Mouse (Mus musculus) midbrain, embryonic 11.5 days (tissue): ENCODE measurements around the gene Klhl40. TPM values are rescaled to one million over a fixed set of nuclear protein-coding genes. Genes with fewer than 3 reads are reported as not detected.

ENCODE experiments used
- ATAC-seq: fragments of 200-750 bp; cut with Nextera tagmentation; 2 replicates; pipeline ENCODE4 v1.8.0; 2017; ENCODE audit warnings: moderate TSS enrichment, moderate library complexity; ENCODE audit not compliant: low FRiP score
- DNase-seq: peaks from one replicate; pipeline ENCODE4 v3.0.0; 2015; ENCODE audit warnings: low spot score; ENCODE audit errors: missing footprints
- H3K27ac ChIP-seq: fragments of 300-500 bp; sonication (generic); 2 replicates; pipeline ENCODE4 v1.5.1; 2014; ENCODE audit warnings: low read depth, low read length
- H3K27me3 ChIP-seq: fragments of 300-500 bp; sonication (generic); 2 replicates; pipeline ENCODE4 v1.6.1; 2014; ENCODE audit warnings: mild to moderate bottlenecking, low read length, moderate library complexity, mixed read lengths; ENCODE audit not compliant: control insufficient read depth, insufficient read depth
- H3K36me3 ChIP-seq: fragments of 300-500 bp; sonication (generic); 2 replicates; pipeline ENCODE4 v1.6.1; 2014; ENCODE audit warnings: mild to moderate bottlenecking, low read length, moderate library complexity, mixed read lengths; ENCODE audit not compliant: control insufficient read depth, insufficient read depth
- H3K4me1 ChIP-seq: fragments of 300-500 bp; sonication (generic); 2 replicates; pipeline ENCODE4 v1.6.1; 2014; ENCODE audit warnings: low read length; ENCODE audit not compliant: control insufficient read depth, insufficient read depth
- H3K4me2 ChIP-seq: fragments of 300-500 bp; sonication (generic); 2 replicates; pipeline ENCODE4 v1.6.1; 2014; ENCODE audit warnings: mild to moderate bottlenecking, moderate library complexity
- H3K4me3 ChIP-seq: fragments of 300-500 bp; sonication (generic); 2 replicates; pipeline ENCODE4 v1.5.1; 2014; ENCODE audit warnings: low read depth, low read length
- H3K9ac ChIP-seq: fragments of 300-500 bp; sonication (generic); 2 replicates; pipeline ENCODE4 v1.6.1; 2014; ENCODE audit warnings: low read length
- H3K9me3 ChIP-seq: fragments of 300-500 bp; sonication (generic); 2 replicates; pipeline ENCODE4 v1.6.1; 2016; ENCODE audit warnings: low read length; ENCODE audit not compliant: control insufficient read depth
- WGBS: fragments of 180-500 bp; shearing (Covaris S2); extraction: QIAGEN DNeasy Blood & Tissue Kit; methylation state at CpG from one replicate; pipeline ENCODE4 v1.1.7; 2014; 5-methylcytosine and 5-hydroxymethylcytosine counted together
- polyA plus RNA-seq: library from polyadenylated mRNA; unstranded; fragments of >200 nt; fragmentation: Nextera tagmentation; extraction: Ambion mirVana; gene quantifications from 2 replicates; pipeline ENCODE4 v1.2.1, GENCODE M21; 2014

Gene Klhl40
- polyA plus RNA-seq, 1 experiment from 2014 or later = 0.16 TPM

DNA sequence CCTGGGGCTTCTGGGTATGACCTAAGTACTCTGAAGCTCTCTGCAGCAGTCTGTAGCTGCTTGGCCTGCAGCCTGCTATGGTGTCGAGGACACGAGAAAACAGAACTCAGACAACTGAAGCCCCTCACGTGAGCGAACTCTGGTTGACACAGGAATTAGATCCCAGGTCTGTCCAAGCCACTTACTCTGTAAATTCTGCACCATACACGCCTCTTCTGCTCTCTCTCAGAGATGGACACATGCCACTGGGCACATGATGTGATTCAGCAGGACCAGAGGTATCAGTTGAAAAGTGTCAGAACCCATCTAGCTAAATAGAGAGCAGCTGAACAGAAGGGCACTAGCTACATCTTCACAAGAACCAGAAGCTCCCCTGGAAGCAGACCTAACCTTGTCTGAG is 5.0 kb upstream of the Klhl40 start:
- H3K9me3 ChIP-seq = no peaks in the 10 kb centered on the region
- no peak for ATAC-seq
- H3K36me3 ChIP-seq = no peaks in the 10 kb centered on the region
- H3K27me3 ChIP-seq = peaks cover 8% of the 10 kb centered on the region
- no peaks in the 10 kb centered on the region for H3K4me1 ChIP-seq
- no peak overlapping the region for H3K4me2 ChIP-seq
- WGBS = 80% methylated on average over 5 of the region's 5 CpGs
- DNase-seq = no peak
- no peak overlapping the region for H3K4me3 ChIP-seq
- no peak overlapping the region for H3K27ac ChIP-seq
- no peak overlapping the region for H3K9ac ChIP-seq

DNA sequence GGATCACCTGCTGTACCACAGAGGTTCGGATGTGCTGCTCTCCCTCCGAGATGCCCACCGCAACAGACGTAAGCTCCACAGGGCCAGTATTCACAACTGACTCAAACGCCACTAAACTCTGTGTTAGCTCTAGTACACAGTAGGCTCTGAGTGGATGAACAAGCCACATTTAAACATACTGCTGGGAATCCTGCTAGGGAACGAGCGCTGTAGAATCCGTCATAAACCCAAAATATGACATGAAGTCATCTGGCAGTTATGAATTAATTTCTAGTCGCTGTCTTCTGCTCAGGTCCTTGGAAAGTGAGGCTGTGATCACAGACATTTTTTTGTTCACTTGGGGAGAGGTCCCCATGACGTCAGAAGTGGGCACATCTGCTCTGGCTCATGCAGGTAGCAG is 1.5 kb upstream of the Klhl40 start:
- H3K27me3 ChIP-seq = peaks cover 29% of the 10 kb centered on the region
- WGBS = 81% methylated on average over 10 of the region's 10 CpGs

DNA sequence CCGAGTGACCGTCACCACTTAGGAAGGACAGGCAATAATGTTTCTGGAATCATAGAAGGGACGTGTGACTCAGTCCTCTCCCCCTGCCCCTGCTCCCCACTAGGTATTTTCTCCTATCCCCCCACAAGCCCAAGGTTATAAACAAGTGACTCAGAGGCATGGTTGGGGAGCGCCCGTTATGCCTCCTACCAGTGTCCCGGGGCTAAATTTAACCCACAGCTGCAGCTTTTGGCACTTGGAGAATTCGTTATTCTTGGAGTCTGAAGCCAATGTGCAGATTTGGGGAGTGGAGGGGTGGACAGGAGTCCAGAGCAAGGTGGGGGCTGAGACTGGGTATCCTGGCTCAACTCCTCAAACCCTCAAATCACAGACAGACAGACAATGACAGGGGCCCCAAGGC is 896 bp upstream of the Klhl40 start:
- H3K27me3 ChIP-seq = peaks cover 29% of the 10 kb centered on the region
- peaks cover 4% of the 10 kb centered on the region for H3K4me1 ChIP-seq
- WGBS = 87% methylated on average over 7 of the region's 7 CpGs
- H3K36me3 ChIP-seq = no peaks in the 10 kb centered on the region
- no peak overlapping the region for H3K4me2 ChIP-seq
- no peak overlapping the region for H3K27ac ChIP-seq
- H3K4me3 ChIP-seq = no peak overlapping the region
- no peak for ATAC-seq
- no peak for DNase-seq
- no peak overlapping the region for H3K9ac ChIP-seq
- no peaks in the 10 kb centered on the region for H3K9me3 ChIP-seq

More for the DNA sequence above, 1.5 kb upstream of the Klhl40 start:
- Histone ChIP-seq H3K4me1 (peaks cover 4% of the 10 kb centered on the region), H3K27ac (no peak overlapping the region), H3K36me3 (no peaks in the 10 kb centered on the region), H3K9me3 (no peaks in the 10 kb centered on the region), H3K4me2 (no peak overlapping the region), H3K4me3 (no peak overlapping the region), H3K9ac (no peak overlapping the region)
- ATAC-seq (no peak), DNase-seq (no peak)

- Histone ChIP-seq H3K9ac (no peak overlapping the region), H3K27me3 (peaks cover 29% of the 10 kb centered on the region), H3K4me2 (peak overlapping the region; percentile 36), H3K4me1 (peaks cover 4% of the 10 kb centered on the region), H3K9me3 (no peaks in the 10 kb centered on the region), H3K4me3 (peak overlapping the region; percentile 20), H3K27ac (no peak overlapping the region), H3K36me3 (no peaks in the 10 kb centered on the region)
- no peak for ATAC-seq
- no peak for DNase-seq
- WGBS = 16% methylated on average over 54 of the region's 54 CpGs
These were observed 738 bp downstream of the Klhl40 start for GRCm38 (mm10) chr9:121778066-121778624.

DNA sequence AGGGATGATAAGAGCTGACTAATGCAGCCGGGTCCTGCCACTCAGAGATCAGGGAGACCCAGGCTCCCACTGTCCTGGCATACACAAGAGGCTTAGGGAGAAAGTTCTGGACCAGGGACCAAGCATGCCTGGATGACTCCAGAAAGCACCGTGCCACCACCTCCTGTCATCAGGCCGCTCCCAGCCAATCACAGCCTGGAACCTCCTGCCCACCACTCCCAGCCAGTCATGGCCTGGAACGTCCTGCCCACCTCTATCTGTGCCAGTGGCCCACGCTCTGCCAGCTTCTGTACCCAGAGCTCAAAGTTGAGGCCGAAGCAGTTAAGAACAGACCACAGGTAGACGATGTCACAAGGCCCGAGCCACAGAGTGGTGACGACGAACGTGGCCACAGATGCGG is 7.4 kb downstream of the Klhl40 start:
- Histone ChIP-seq H3K4me3 (no peak overlapping the region), H3K27ac (no peak overlapping the region), H3K9me3 (no peaks in the 10 kb centered on the region), H3K27me3 (no peaks in the 10 kb centered on the region), H3K4me2 (no peak overlapping the region), H3K9ac (no peak overlapping the region), H3K36me3 (no peaks in the 10 kb centered on the region), H3K4me1 (no peaks in the 10 kb centered on the region)
- ATAC-seq (no peak), DNase-seq (no peak)
- 87% methylated on average over 12 of the region's 12 CpGs for WGBS

- ATAC-seq (no peak), DNase-seq (no peak)
- no peak overlapping the region for H3K27ac ChIP-seq
- H3K27me3 ChIP-seq = no peaks in the 10 kb centered on the region
- no peaks in the 10 kb centered on the region for H3K9me3 ChIP-seq
- H3K9ac ChIP-seq = no peak overlapping the region
- H3K4me3 ChIP-seq = no peak overlapping the region
- no peaks in the 10 kb centered on the region for H3K36me3 ChIP-seq
- 87% methylated on average over 8 of the region's 8 CpGs for WGBS
- no peak overlapping the region for H3K4me2 ChIP-seq
- H3K4me1 ChIP-seq = no peaks in the 10 kb centered on the region
These were observed 7.9 kb downstream of the Klhl40 start for GRCm38 (mm10) chr9:121785261-121785660.

DNA sequence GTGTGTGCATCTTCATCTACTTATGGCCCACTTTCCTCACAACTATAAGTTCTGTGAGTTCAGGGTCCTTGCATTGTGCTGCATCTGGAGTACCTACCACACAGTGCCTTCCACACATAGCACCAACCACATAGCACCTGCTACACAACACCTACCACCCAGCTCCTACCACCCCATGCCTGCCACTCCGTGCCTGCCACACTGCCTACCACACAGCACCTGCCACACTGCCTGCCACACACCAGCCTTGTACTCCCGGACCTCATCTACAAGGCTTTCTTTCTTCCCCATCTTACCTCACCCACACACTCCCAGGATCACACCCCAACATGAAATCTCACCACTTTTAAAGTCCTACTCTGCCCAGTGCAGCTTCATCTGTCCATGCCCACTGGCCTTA is 9.0 kb downstream of the Klhl40 start:
- DNase-seq (no peak), ATAC-seq (no peak)
- 70% methylated on average over 2 of the region's 2 CpGs for WGBS
- Histone ChIP-seq H3K36me3 (no peaks in the 10 kb centered on the region), H3K9me3 (no peaks in the 10 kb centered on the region), H3K4me2 (no peak overlapping the region), H3K27ac (no peak overlapping the region), H3K9ac (no peak overlapping the region), H3K4me3 (no peak overlapping the region), H3K27me3 (no peaks in the 10 kb centered on the region), H3K4me1 (no peaks in the 10 kb centered on the region)

GRCm38 (mm10) chr9:121791206-121791605 is 13.8 kb downstream of the Klhl40 start:
- ATAC-seq (0 out of 2 replicates have a peak, but pooled peaks have one; percentile 14), DNase-seq (peak; percentile 89)
- no peaks in the 10 kb centered on the region for H3K9me3 ChIP-seq
- no peaks in the 10 kb centered on the region for H3K36me3 ChIP-seq
- no peak overlapping the region for H3K27ac ChIP-seq
- H3K4me1 ChIP-seq = no peaks in the 10 kb centered on the region
- no peaks in the 10 kb centered on the region for H3K27me3 ChIP-seq
- 25% methylated on average over 5 of the region's 5 CpGs for WGBS
- no peak overlapping the region for H3K4me3 ChIP-seq
- no peak overlapping the region for H3K9ac ChIP-seq
- no peak overlapping the region for H3K4me2 ChIP-seq

GRCm38 (mm10) chr9:121791757-121792521 is 14.5 kb downstream of the Klhl40 start, which contains the start of gene Hhatl:
Hhatl (minus strand) TSS chr9:121792507.
- Histone ChIP-seq H3K4me3 (no peak within 1 kb of the TSS), H3K4me2 (no peak within 1 kb of the TSS), H3K27ac (no peak within 1 kb of the TSS), H3K9me3 (no peaks in the 10 kb centered on the region), H3K36me3 (no peaks in the 10 kb centered on the region), H3K4me1 (no peaks in the 10 kb centered on the region), H3K9ac (no peak within 1 kb of the TSS), H3K27me3 (no peaks in the 10 kb centered on the region)
- ATAC-seq (peak; percentile 38; the same call in 1 of the 2 replicates), DNase-seq (peak; percentile 74)
- WGBS = 53% methylated on average over 24 of the region's 24 CpGs
